Mouse (Mus musculus) cerebellum, adult 2 months (tissue): ENCODE data around the gene Cuedc2. TPM values are rescaled to one million over a fixed set of nuclear protein-coding genes. Genes with fewer than 3 reads are reported as not detected.

Experiments
- DNase-seq, 2 experiments: peaks; one replicate each; pipeline ENCODE4 v3.0.0; 2021
- H3K27ac ChIP-seq: fragments of 200-500 bp; 2 replicates; pipeline ENCODE4 v1.5.1; 2012; ENCODE audit warnings: low read length, control low read depth, inconsistent platforms; ENCODE audit not compliant: insufficient read depth
- H3K27me3 ChIP-seq: fragments of 200-500 bp; 2 replicates; pipeline ENCODE4 v1.6.1; 2012; ENCODE audit warnings: inconsistent platforms, mild to moderate bottlenecking, low read length, moderate library complexity; ENCODE audit not compliant: control insufficient read depth, insufficient read depth
- H3K4me1 ChIP-seq: fragments of 200-500 bp; 2 replicates; pipeline ENCODE4 v1.6.1; 2011; ENCODE audit warnings: low read length; ENCODE audit not compliant: control insufficient read depth, insufficient read depth
- H3K4me3 ChIP-seq: fragments of 200-500 bp; replicated peaks from 2 replicates; pipeline ENCODE3; 2011; ENCODE audit warnings: mild to moderate bottlenecking, low read depth, low read length, control low read depth; ENCODE audit not compliant: insufficient read depth
- CTCF ChIP-seq: fragments of 200-500 bp; IDR thresholded peaks from 2 replicates; pipeline ENCODE4 v1.5.1; 2011; ENCODE audit warnings: low read depth, mild to moderate bottlenecking, control low read depth, low read length, moderate library complexity, borderline replicate concordance; ENCODE audit not compliant: insufficient read depth
- POLR2A ChIP-seq: fragments of 200-500 bp; IDR thresholded peaks from 2 replicates; pipeline ENCODE4 v1.6.1; 2011; ENCODE audit warnings: low read length, control low read depth, borderline replicate concordance; ENCODE audit not compliant: insufficient read depth
- WGBS: fragments of 180-500 bp; shearing (Covaris S2); methylation state at CpG from one replicate; pipeline ENCODE4 v1.1.7; 2018; 5-methylcytosine and 5-hydroxymethylcytosine counted together
- polyA plus RNA-seq: library from polyadenylated mRNA; depleted of rRNA; stranded (reverse); fragments of >200 nt; gene quantifications from 2 replicates; pipeline ENCODE4 v1.2.3, GENCODE M21; 2012

Gene Cuedc2
- polyA plus RNA-seq, 1 experiment, result 258 TPM

DNA sequence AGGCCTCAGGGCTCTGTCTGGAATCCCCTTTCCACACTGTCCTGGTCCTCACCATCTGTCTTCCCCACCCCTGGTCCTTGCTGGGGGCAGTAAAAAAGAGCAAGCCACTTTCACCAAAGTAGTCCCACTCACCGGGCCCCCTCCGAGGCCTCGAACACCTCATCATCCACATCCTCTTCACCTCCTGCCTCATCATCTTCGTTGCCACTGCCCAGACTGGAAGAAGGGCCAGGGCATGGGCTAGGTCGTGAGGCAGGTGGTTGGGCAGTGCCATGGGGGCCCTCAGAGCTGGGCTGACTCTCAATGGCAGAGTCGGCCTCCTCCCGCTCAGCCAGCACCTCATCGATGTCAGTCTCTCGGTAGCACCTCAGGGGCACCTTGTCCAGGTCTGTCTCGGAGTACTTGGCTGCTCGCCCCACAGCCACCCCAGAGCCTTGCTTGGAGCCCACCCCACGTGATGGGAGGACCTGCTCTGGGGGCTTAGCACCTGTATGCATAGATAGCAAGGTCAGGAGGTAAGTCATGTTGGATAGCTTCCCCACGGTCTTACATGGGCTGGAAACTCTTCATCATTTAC lies 15.4 kb downstream of the Cuedc2 start:
- 52% methylated on average over 13 of the region's 13 CpGs for WGBS
- Histone ChIP-seq H3K27ac (peak overlapping the region; percentile 54), H3K27me3 (no peaks in the 10 kb centered on the region), H3K4me3 (no peak overlapping the region), H3K4me1 (peaks cover 55% of the 10 kb centered on the region)
- peak; percentile 38 to 41 for DNase-seq
- TF ChIP-seq POLR2A (no peak), CTCF (no peak)

GRCm38 (mm10) chr19:46322144-46322995 lies 16.1 kb downstream of the Cuedc2 start:
- Histone ChIP-seq H3K4me3 (no peak overlapping the region), H3K27ac (peak overlapping the region; percentile 86), H3K27me3 (no peaks in the 10 kb centered on the region), H3K4me1 (peaks cover 55% of the 10 kb centered on the region)
- WGBS, result 18% methylated on average over 11 of the region's 11 CpGs
- TF ChIP-seq CTCF (no peak), POLR2A (no peak)
- DNase-seq, result peak; percentile 48 to 62

- DNase-seq, result peak; percentile 87 to 90
- Histone ChIP-seq H3K4me1 (peaks cover 61% of the 10 kb centered on the region), H3K27me3 (no peaks in the 10 kb centered on the region), H3K27ac (peak overlapping the region; percentile 73), H3K4me3 (no peak overlapping the region)
- WGBS, result 17% methylated on average over 6 of the region's 6 CpGs
- TF ChIP-seq POLR2A (peak; percentile 15; the same call in 1 of the 2 replicates), CTCF (no peak)
Observed at GRCm38 (mm10) chr19:46321101-46321943, 17.2 kb downstream of the Cuedc2 start.

GRCm38 (mm10) chr19:46320076-46320785 lies 18.3 kb downstream of the Cuedc2 start:
- Histone ChIP-seq H3K4me3 (no peak overlapping the region), H3K27ac (peak overlapping the region; percentile 73), H3K27me3 (no peaks in the 10 kb centered on the region), H3K4me1 (peaks cover 61% of the 10 kb centered on the region)
- peak; percentile 29 to 36 for DNase-seq
- WGBS, result 82% methylated on average over 8 of the region's 8 CpGs
- TF ChIP-seq POLR2A (no peak), CTCF (no peak)

DNA sequence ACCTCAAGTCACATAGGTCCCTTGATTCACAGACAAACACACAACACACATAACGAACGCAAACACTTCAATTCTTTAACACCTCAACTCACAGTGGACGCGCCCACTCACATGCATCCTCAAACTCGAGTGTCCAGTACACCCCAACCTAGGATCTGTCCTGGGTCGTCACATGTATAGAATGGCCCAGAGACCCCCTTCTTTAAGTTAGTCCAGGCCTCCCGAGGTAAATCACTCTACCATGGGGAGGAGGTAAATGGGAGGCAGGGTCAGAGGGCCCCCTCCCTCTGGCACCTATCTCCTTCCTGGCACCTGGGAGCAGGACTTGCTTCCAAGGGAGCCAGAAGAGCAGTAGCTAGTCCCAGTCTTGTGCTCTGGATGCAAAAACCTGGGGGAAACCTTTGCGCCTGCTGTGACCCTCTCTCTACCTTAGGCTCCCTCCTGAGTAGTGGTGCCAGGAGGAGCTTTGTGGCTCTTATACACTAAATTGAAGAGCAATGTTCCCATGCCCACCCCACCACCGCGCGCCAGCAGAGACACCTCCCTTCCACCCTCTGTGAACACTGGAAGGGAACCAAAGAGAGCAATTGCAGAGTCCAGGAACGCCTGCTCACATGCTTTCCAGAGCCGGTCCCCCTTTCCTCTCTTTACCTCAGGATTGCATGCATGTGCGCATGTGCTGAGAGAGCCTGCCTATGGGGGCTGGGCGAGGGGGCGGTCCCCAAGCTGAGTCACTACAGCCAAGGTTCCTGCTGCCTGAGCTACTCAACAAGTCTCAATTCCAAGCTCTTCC lies 19.7 kb downstream of the Cuedc2 start:
- 24% methylated on average over 16 of the region's 16 CpGs for WGBS
- no peak overlapping the region for H3K27ac ChIP-seq
- peak overlapping the region; percentile 15 for H3K4me3 ChIP-seq
- TF ChIP-seq POLR2A (no peak), CTCF (no peak)
- H3K4me1 ChIP-seq, result peaks cover 54% of the 10 kb centered on the region
- DNase-seq, result peak; percentile 67 to 77
- H3K27me3 ChIP-seq, result no peaks in the 10 kb centered on the region

GRCm38 (mm10) chr19:46318031-46318471 lies 20.5 kb downstream of the Cuedc2 start:
- peak overlapping the region; percentile 15 for H3K4me3 ChIP-seq
- no peak overlapping the region; the same call in 1 of the 2 replicates for H3K27ac ChIP-seq
- peaks cover 51% of the 10 kb centered on the region for H3K4me1 ChIP-seq
- WGBS, result 1% methylated on average over 34 of the region's 42 CpGs
- TF ChIP-seq CTCF (no peak), POLR2A (no peak)
- peak; percentile 50 to 53 for DNase-seq
- no peaks in the 10 kb centered on the region for H3K27me3 ChIP-seq
